Mouse (Mus musculus) liver, embryonic 13.5 days (tissue): ENCODE results near the gene Gm3594. TPM values are rescaled to one million over a fixed set of nuclear protein-coding genes. Genes with fewer than 3 reads are reported as not detected.

Source experiments
- polyA plus RNA-seq: library from polyadenylated mRNA; unstranded; fragments of >200 nt; fragmentation: Nextera tagmentation; extraction: Ambion mirVana; gene quantifications from 2 replicates; pipeline ENCODE4 v1.2.1, GENCODE M21; 2015

The Gm3594 gene
- polyA plus RNA-seq, 1 experiment from 2014 or later, result not detected

Other genes starting within 250 kb of the Gm3594 start
- gene Gm21560, start 225.3 kb downstream of the Gm3594 start, polyA plus RNA-seq, result not detected in 2 replicates
- gene Gm3411, start 157.4 kb downstream of the Gm3594 start, polyA plus RNA-seq, result not detected in 2 replicates
- gene Gm21103, start 139.8 kb downstream of the Gm3594 start, polyA plus RNA-seq, result not detected in 2 replicates
- not detected in 2 replicates for gene Gm3618, start 100.9 kb downstream of the Gm3594 start, polyA plus RNA-seq
- gene Gm16440, start 54.3 kb downstream of the Gm3594 start, polyA plus RNA-seq, result not detected in 2 replicates
- gene Gm3591, start 32.1 kb downstream of the Gm3594 start, polyA plus RNA-seq, result not detected in 2 replicates
- not detected in 2 replicates for gene Gm8356, start 92.7 kb upstream of the Gm3594 start, polyA plus RNA-seq
- gene Gm3629, start 146.0 kb upstream of the Gm3594 start, polyA plus RNA-seq, result not detected in 2 replicates
- gene Gm3460, start 177.8 kb upstream of the Gm3594 start, polyA plus RNA-seq, result not detected in 2 replicates
- not detected in 2 replicates for gene Gm10251, start 239.6 kb upstream of the Gm3594 start, polyA plus RNA-seq